Mouse (Mus musculus): ENCODE measurements around the gene Adamtsl3. TPM values are rescaled to one million over a fixed set of nuclear protein-coding genes. Genes with fewer than 3 reads are reported as not detected.

Gene Adamtsl3
- polyA plus RNA-seq, 1 experiment, result 1.1 TPM

DNA sequence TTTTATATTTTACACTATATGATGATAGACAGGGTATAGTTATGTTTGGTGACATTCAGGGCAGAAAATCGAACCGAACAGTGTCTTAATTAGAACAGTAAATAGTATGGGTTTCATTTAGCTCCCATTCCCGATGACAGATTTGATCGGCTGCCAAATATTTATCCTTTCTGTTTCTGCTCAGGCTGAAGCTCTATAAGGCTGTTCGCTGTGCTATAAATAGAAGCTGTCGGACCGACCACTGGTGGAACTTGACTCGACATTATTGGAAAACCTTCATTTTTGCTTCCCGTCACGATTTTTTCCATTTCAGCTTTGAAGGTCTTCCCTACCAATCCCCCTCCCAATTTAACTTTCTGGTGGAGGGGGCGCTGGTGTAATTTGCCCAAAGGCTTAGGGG lies 89.9 kb downstream of the Adamtsl3 start:
- H3K4me3 ChIP-seq (ENCODE audit: insufficient read depth, low read length), result no peak overlapping the region
- no peak overlapping the region for H3K27ac ChIP-seq (ENCODE audit: insufficient read depth, low read length)
- no peaks in the 10 kb centered on the region for H3K4me1 ChIP-seq (ENCODE audit: control insufficient read depth, insufficient read depth, low read length)
- TF ChIP-seq CTCF (IDR thresholded peaks at IDR 0.05; ENCODE audit: extremely low read depth, insufficient read depth, low read length), result no peak

DNA sequence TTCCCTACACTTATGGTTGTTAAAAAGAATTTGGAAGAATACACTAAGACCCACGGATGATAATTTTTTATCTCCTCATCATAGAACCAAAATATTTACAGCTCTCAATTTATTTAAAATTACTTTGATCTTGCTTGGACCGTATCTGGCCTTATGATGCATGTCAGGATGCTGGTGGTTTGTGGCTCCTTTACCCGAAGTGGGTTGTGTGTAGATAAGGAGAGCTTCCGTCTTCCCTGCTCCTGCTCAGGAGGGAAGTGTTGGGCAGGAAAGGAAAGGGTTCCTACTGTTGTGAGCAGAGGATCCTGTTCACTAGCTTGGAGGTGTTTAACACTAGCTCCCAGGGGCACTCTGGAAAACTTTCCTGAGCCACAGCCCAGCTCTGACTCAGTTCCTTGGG lies 94.0 kb downstream of the Adamtsl3 start:
- no peak overlapping the region for H3K4me3 ChIP-seq (ENCODE audit: insufficient read depth, low read length)
- no peak overlapping the region for H3K27ac ChIP-seq (ENCODE audit: insufficient read depth, low read length)
- no peaks in the 10 kb centered on the region for H3K4me1 ChIP-seq (ENCODE audit: control insufficient read depth, insufficient read depth, low read length)
- no peak for TF ChIP-seq POLR2A (IDR thresholded peaks at IDR 0.05; ENCODE audit: extremely low read depth, insufficient read depth, low read length)
- TF ChIP-seq CTCF (IDR thresholded peaks at IDR 0.05; ENCODE audit: extremely low read depth, insufficient read depth, low read length), result no peak

DNA sequence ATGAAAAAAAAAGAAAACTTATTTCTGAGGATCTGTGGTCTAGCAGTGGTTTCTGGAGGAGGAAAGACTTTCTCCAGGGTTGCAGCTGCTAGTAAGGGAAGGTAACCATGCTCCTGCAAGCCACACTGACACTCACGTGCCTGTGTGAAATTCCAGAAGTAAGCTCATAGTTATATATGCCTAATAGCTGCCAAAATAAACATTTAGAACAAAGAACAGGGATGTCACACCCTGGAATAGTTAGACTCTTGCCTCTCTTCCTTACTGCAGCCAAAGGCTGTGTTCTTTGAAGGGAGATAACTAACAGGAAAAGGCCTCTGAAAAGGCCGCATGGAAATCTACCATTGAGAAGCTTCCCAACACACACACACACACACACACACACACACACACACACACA lies 96.1 kb downstream of the Adamtsl3 start:
- Histone ChIP-seq H3K27ac (ENCODE audit: insufficient read depth, low read length) (no peak overlapping the region), H3K4me3 (ENCODE audit: insufficient read depth, low read length) (no peak overlapping the region), H3K4me1 (ENCODE audit: control insufficient read depth, insufficient read depth, low read length) (no peaks in the 10 kb centered on the region)
- TF ChIP-seq POLR2A (IDR thresholded peaks at IDR 0.05; ENCODE audit: extremely low read depth, insufficient read depth, low read length) (no peak), CTCF (IDR thresholded peaks at IDR 0.05; ENCODE audit: extremely low read depth, insufficient read depth, low read length) (no peak)

GRCm38 (mm10) chr7:82433226-82433625 lies 97.7 kb downstream of the Adamtsl3 start:
- TF ChIP-seq CTCF (IDR thresholded peaks at IDR 0.05; ENCODE audit: extremely low read depth, insufficient read depth, low read length), result no peak
- TF ChIP-seq POLR2A (IDR thresholded peaks at IDR 0.05; ENCODE audit: extremely low read depth, insufficient read depth, low read length), result no peak
- H3K27ac ChIP-seq (ENCODE audit: insufficient read depth, low read length), result no peak overlapping the region
- no peak overlapping the region for H3K4me3 ChIP-seq (ENCODE audit: insufficient read depth, low read length)
- no peaks in the 10 kb centered on the region for H3K4me1 ChIP-seq (ENCODE audit: control insufficient read depth, insufficient read depth, low read length)

DNA sequence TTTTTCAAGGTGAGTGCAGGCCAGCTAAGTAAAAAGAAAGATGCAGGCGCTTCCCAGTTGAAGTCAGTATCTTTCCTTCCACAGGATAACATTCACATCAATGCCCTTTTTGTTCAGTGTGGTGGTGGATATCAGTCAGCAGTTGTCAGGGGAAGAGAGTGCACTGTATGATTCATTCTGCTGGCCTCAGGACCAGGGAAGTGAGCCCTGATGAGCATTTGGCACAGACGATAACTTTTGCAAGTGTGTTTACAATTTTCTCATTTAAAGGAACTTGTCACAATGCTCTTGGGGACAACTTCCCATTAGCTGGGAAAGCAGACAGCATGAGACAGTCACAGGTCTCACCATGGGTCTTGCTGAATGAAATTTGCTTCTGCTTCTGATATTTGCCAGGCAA lies 122.9 kb downstream of the Adamtsl3 start:
- Histone ChIP-seq H3K4me1 (ENCODE audit: control insufficient read depth, insufficient read depth, low read length) (no peaks in the 10 kb centered on the region), H3K27ac (ENCODE audit: insufficient read depth, low read length) (no peak overlapping the region), H3K4me3 (ENCODE audit: insufficient read depth, low read length) (no peak overlapping the region)
- TF ChIP-seq CTCF (IDR thresholded peaks at IDR 0.05; ENCODE audit: extremely low read depth, insufficient read depth, low read length) (no peak), POLR2A (IDR thresholded peaks at IDR 0.05; ENCODE audit: extremely low read depth, insufficient read depth, low read length) (no peak)

- Histone ChIP-seq H3K27ac (ENCODE audit: insufficient read depth, low read length) (no peak overlapping the region), H3K4me1 (ENCODE audit: control insufficient read depth, insufficient read depth, low read length) (no peaks in the 10 kb centered on the region), H3K4me3 (ENCODE audit: insufficient read depth, low read length) (no peak overlapping the region)
- TF ChIP-seq CTCF (IDR thresholded peaks at IDR 0.05; ENCODE audit: extremely low read depth, insufficient read depth, low read length) (no peak), POLR2A (IDR thresholded peaks at IDR 0.05; ENCODE audit: extremely low read depth, insufficient read depth, low read length) (no peak)
Measured at GRCm38 (mm10) chr7:82462921-82463523, 127.5 kb downstream of the Adamtsl3 start.

DNA sequence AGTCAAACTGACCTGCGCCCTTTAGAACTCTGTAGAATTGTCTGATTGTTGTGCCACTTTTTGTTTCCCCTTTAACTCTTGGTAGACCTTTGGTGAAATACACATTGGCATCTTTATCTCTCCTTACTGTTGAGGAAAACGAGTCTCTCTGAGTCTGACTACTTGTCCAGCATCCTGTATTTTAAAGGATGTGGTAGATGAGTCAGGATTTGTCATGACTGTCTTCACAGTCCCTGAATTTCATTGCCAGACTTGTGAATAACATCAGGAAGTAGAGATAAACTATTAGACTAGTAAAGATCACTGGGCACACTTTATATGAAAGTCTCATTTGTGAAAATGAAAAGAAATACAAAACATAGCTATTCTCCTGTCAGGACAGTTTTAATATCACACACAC lies 128.9 kb downstream of the Adamtsl3 start:
- TF ChIP-seq POLR2A (IDR thresholded peaks at IDR 0.05; ENCODE audit: extremely low read depth, insufficient read depth, low read length), result no peak
- no peak for TF ChIP-seq CTCF (IDR thresholded peaks at IDR 0.05; ENCODE audit: extremely low read depth, insufficient read depth, low read length)

GRCm38 (mm10) chr7:82465437-82465836 lies 129.9 kb downstream of the Adamtsl3 start:
- no peak overlapping the region for H3K4me3 ChIP-seq (ENCODE audit: insufficient read depth, low read length)
- no peak overlapping the region for H3K27ac ChIP-seq (ENCODE audit: insufficient read depth, low read length)
- TF ChIP-seq POLR2A (IDR thresholded peaks at IDR 0.05; ENCODE audit: extremely low read depth, insufficient read depth, low read length) (no peak), CTCF (IDR thresholded peaks at IDR 0.05; ENCODE audit: extremely low read depth, insufficient read depth, low read length) (no peak)
- H3K4me1 ChIP-seq (ENCODE audit: control insufficient read depth, insufficient read depth, low read length), result no peaks in the 10 kb centered on the region

More for the DNA sequence above, 128.9 kb downstream of the Adamtsl3 start:
- Histone ChIP-seq H3K4me1 (ENCODE audit: control insufficient read depth, insufficient read depth, low read length) (no peaks in the 10 kb centered on the region), H3K27ac (ENCODE audit: insufficient read depth, low read length) (no peak overlapping the region), H3K4me3 (ENCODE audit: insufficient read depth, low read length) (no peak overlapping the region)

- H3K27ac ChIP-seq (ENCODE audit: insufficient read depth, low read length), result no peak overlapping the region
- H3K4me3 ChIP-seq (ENCODE audit: insufficient read depth, low read length), result no peak overlapping the region
- TF ChIP-seq POLR2A (IDR thresholded peaks at IDR 0.05; ENCODE audit: extremely low read depth, insufficient read depth, low read length) (no peak), CTCF (IDR thresholded peaks at IDR 0.05; ENCODE audit: extremely low read depth, insufficient read depth, low read length) (no peak)
- no peaks in the 10 kb centered on the region for H3K4me1 ChIP-seq (ENCODE audit: control insufficient read depth, insufficient read depth, low read length)
Measured at GRCm38 (mm10) chr7:82476441-82477221, 141.1 kb downstream of the Adamtsl3 start.

- TF ChIP-seq POLR2A (IDR thresholded peaks at IDR 0.05; ENCODE audit: extremely low read depth, insufficient read depth, low read length), result no peak
- no peak for TF ChIP-seq CTCF (IDR thresholded peaks at IDR 0.05; ENCODE audit: extremely low read depth, insufficient read depth, low read length)
- Histone ChIP-seq H3K4me1 (ENCODE audit: control insufficient read depth, insufficient read depth, low read length) (no peaks in the 10 kb centered on the region), H3K4me3 (ENCODE audit: insufficient read depth, low read length) (no peak overlapping the region), H3K27ac (ENCODE audit: insufficient read depth, low read length) (no peak overlapping the region)
Measured at GRCm38 (mm10) chr7:82478461-82478860, 143.0 kb downstream of the Adamtsl3 start.

All from cortical plate, adult 2 months (tissue).